Mouse (Mus musculus) common myeloid progenitor, adult 5-6 weeks (primary cell): ENCODE measurements around the gene Olfr313. TPM values are rescaled to one million over a fixed set of nuclear protein-coding genes. Genes with fewer than 3 reads are reported as not detected.
A peak's percentile ranks its signal among the peaks of the same experiment; 100 is the strongest.
"Not testable (repeated sequence)": the region's sequence is repeated elsewhere in the genome, so short reads cannot be mapped to it uniquely, and the experiment has no call there.

Source experiments
- ATAC-seq: replicated peaks from 2 replicates; pipeline ENCODE4 v1.8.0; 2016; ENCODE audit warnings: low read depth, mild to moderate bottlenecking, moderate TSS enrichment, inconsistent platforms; ENCODE audit not compliant: poor library complexity, severe bottlenecking
- total RNA-seq: library from RNA; stranded (forward); fragments of 200-1000, 187-1606 nt; gene quantifications from 2 replicates; pipeline ENCODE4 v1.2.3, GENCODE M21; 2017

The Olfr313 gene
- not detected in 2 replicates for total RNA-seq

DNA sequence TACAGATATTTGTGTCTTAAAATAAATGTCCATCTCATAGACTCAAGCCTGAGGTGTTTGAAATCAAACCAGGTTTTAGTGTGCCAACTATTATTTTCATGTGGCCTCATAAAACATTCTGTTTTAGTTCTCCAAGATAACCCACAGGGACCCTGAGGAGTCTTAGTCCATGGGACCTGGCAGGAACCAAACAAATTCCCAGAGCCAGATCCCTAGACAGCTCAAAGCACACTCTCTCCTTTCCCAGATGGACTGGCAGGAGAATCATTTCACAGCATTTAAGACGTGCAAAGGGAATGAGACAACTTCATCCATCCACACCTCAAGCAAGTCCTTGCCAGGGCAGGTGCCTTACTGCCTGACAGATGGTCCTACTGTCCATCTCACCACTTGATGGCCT lies at the start of gene Olfr313:
Gene Olfr313, plus strand, starts transcription at position 301 of the 400 bp plus-strand sequence.
- not testable (repeated sequence) for ATAC-seq

- ATAC-seq, result no peak
Observed at GRCm38 (mm10) chr11:58772888-58773287, 41.9 kb upstream of the Olfr313 start, which contains the start of gene Olfr315. Gene Olfr315, plus strand, starts transcription at chr11:58773188.

- ATAC-seq, result no peak
Observed at GRCm38 (mm10) chr11:58782480-58783089, 32.2 kb upstream of the Olfr313 start, which contains the start of gene Olfr314. Gene Olfr314, plus strand, starts transcription at chr11:58782952.

DNA sequence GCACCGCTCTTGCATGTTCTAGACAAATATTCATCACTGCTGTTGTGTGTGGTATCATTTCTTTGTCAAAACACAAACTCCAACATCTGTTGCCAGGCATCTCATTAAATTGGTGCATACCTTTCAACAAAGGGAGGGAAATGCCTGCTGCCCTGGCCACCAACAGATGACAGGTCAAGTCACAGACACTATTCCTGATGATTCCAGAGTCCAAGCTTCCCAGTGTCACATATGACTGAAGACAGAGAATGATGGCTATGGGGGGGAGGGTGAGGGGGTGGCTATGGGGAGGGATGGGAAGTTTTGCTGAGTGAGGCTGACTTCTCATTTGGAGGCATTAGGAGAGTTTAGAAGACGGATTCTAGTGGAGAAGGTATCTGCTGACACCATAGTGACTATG lies 30.6 kb upstream of the Olfr313 start:
- ATAC-seq, result no peak

DNA sequence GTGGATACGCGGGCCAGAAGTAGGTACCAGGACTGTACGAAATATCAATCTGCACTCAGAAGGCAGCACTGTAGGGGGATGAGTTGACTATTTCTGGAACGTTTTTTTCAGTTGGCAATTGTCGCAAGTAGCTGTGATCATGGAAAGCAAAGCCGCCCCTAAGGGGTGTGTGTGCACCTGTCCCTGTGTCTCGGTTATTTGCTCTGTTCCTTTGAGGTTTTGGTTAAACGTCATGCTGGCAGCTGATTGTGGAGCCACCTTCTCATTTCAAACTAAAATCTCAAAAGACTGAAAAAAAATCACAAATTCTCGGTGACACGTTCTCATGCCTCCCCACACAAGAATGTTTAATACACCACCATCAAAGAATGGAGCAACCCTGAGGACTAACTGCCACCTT lies 27.1 kb upstream of the Olfr313 start:
- ATAC-seq, result no peak

DNA sequence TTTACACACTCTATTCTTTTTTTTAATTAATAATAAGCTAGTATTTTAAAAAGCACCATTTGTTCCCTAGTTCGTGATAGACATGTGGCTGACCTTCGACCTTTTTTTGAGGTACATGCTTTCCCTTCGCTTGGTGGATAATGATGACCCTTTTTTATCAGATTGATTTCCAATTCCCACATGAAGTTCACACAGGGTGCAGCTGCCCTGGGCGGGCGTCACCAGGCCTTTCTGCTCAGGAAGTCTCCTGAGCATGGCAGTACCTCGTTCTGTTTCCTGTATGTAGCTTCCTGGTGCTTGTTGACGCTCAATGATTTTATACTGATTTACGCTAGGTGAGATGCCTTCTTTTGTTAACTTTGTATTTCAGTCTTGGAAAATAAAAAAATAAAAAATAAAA lies 26.5 kb upstream of the Olfr313 start:
- no peak for ATAC-seq

DNA sequence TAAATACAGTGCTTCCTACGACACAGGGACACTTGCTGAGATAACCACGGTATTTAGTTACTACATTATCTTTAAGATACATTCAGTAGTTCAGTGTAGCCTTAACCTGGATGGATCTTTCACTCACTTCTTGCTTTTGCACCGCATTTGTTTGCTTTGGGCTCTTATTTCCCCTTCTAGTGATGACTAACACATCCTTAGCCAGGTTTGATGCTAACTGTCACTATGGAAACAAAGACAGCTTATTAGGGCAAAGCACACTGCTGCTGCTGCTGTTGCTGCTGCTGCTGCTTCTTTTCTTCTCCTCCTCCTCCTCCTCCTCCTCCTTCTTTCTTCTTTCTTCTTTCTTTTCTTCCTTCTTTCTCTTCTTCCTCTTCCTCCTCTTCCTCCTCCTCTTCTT lies 25.3 kb upstream of the Olfr313 start:
- ATAC-seq, result 0 out of 2 replicates have a peak, but pooled peaks have one; percentile 29

- ATAC-seq, result no peak
Observed at GRCm38 (mm10) chr11:58790053-58790452, 24.7 kb upstream of the Olfr313 start.

- ATAC-seq, result no peak
Observed at GRCm38 (mm10) chr11:58790646-58791045, 24.2 kb upstream of the Olfr313 start.

- ATAC-seq, result no peak
Observed at GRCm38 (mm10) chr11:58795856-58796255, 18.9 kb upstream of the Olfr313 start.

DNA sequence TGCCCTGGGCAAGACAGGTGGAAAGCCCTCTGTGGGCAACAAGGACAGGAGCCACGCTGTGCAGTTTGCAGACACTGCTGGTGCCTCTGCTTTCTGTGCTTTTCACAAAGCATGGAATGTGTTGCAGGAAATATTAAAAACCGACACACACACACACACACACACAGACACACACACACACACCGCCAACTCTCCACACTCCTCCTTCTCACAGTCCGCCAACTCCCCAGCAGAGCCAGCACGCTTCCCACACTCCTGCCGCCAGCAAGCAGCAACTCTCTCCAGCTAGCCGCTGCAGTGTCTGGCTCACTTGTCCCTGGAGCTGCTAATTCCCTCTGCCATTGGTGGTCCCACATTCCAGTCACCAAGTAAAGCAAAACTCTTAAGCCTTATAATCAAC lies 17.9 kb upstream of the Olfr313 start:
- no peak for ATAC-seq

GRCm38 (mm10) chr11:58799747-58800146 lies 15.1 kb upstream of the Olfr313 start:
- no peak for ATAC-seq

GRCm38 (mm10) chr11:58801558-58802228 lies 13.1 kb upstream of the Olfr313 start, which contains the start of gene Fam183b:
Gene Fam183b, minus strand, starts transcription at chr11:58801960.
- no peak for ATAC-seq

DNA sequence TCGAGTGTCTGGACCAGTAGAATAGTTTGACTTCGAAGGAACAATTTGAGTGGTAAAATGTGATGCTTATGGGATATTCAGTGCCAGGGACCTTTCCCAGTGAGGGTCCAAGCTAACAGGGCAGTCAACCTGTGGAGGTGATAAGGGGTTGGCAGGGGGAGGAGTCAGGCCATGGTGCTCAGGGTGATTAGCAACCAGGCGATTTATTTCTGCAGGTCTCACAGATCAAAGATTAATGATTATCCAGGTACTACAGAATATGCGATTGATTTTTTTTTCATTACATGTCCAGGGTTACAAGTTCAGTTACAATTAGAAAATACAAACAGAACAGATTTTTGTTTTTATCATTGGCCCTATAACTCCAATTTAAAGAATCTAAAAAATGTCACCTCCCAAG lies 10.9 kb upstream of the Olfr313 start:
- ATAC-seq, result no peak

DNA sequence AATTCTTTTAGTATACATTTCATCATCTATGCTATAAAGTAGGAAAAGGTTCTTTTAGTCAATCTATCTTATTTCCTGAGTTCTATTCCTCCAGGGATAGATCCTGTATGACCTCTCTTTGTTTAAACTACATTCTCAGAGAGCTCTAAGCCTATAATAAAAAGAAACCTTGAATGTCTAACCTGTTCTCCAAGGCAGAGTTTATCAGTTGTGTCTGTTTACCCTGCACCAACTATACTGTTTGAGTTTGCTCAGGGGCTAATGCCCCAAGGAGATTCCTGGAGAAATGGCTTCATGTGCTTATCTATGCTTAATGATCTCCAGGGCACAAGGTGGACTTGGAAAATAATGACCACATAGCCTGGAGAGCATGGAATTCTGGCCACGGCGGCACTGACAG lies 10.4 kb upstream of the Olfr313 start:
- ATAC-seq, result no peak

- ATAC-seq, result no peak
Observed at GRCm38 (mm10) chr11:58812001-58812400, 2.8 kb upstream of the Olfr313 start.

DNA sequence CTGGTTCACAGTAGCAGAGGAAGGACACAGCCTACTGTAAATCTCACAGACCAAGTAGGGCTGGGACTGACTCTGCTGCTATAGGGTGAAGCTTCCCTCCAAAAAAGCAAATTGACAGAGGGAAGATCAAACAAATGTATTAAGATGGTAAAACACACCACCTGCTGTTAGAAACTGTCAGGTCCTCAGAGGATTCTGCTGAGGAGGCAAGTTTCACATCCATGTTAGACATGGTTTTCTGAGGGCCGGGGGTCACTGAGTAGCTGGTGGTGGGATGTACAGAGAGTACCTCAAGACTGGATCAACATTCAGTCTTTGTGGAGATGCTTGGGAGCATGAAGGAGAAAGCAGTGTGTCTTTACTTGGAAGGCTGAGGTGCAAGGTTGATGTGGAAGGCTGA lies 876 bp downstream of the Olfr313 start:
- no peak for ATAC-seq

DNA sequence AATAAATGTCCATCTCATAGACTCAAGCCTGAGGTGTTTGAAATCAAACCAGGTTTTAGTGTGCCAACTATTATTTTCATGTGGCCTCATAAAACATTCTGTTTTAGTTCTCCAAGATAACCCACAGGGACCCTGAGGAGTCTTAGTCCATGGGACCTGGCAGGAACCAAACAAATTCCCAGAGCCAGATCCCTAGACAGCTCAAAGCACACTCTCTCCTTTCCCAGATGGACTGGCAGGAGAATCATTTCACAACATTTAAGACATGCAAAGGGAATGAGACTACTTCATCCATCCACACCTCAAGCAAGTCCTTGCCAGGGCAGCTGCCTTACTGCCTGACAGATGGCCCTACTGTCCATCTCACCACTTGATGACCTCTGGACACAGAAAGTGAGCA lies 14.1 kb downstream of the Olfr313 start, which contains the start of gene Olfr312:
Gene Olfr312, plus strand, starts transcription at position 301 of the 400 bp plus-strand sequence.
- not testable (repeated sequence) for ATAC-seq

DNA sequence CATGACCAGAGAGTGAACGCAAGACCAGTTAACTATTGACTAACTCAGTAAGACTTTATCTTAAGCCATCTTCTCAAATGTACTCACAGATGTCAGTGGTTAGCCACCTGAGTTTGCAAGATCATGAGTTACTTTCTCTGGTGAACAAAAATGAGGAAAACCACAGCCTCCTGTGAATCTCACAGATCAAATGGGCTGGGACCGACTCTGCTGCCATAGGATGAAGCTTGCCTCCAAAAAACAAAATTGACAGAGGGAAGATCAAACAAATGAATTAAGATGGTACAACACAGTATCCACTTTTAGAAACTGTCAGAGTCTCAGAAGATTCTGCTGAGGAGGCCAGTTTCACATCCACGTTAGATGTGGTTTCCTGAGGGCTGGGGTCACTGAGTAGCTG lies 15.0 kb downstream of the Olfr313 start:
- no peak for ATAC-seq

- ATAC-seq, result not testable (repeated sequence)
Observed at GRCm38 (mm10) chr11:58832541-58832940, 17.7 kb downstream of the Olfr313 start.

DNA sequence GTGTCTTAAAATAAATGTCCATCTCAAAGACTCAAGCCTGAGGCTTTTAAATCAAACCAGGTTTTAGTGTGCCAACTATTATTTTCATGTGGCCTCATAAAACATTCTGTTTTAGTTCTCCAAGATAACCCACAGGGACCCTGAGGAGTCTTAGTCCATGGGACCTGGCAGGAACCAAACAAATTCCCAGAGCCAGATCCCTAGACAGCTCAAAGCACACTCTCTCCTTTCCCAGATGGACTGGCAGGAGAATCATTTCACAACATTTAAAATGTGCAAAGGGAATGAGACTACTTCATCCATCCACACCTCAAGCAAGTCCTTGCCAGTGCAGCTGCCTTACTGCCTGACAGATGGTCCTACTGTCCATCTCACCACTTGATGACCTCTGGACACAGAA lies 24.2 kb downstream of the Olfr313 start, which contains the start of gene Olfr311:
Gene Olfr311, plus strand, starts transcription at position 301 of the 400 bp plus-strand sequence.
- ATAC-seq, result not testable (repeated sequence)
